Mouse (Mus musculus): ENCODE results near the gene Synpo2.

DNA sequence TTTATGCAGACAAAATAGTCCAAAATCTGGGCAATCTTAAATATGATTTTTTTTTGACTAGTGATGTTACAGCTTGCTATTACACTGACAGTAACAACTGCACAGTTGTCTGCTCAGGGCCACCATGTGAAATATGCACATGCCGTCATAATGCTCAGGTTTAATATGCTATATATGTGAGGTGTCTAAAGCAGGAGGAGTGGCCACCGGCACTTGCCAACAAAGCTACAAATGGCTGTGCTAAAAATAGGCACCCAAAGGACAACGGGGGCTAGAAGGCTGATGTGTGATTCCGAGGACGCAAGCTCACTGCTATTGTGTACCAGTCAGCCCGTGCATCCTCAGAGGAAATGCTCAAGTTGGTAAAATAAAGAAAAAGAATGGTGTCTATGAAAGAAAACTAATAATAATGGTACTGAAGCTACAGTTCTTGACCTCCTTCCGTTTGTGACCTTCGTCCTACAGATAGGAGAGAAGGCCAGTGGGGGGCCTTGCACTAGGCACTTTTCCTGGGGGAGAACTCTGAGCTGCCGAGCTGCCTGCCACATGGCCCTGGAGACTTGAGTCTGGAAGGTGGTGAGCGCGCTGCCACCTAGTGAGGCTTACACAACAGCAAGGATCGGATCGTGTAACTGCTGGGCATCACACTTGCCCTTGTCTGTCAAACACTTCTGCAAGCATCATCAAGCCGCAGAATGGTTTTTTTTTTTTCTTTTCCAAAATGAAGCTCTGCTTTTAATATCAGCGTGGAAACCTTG is 120.0 kb downstream of the Synpo2 start:
- peak; percentile 60 for TF ChIP-seq CTCF (IDR thresholded peaks at IDR 0.05; ENCODE audit: low read depth)
- TF ChIP-seq EP300 (optimal IDR thresholded peaks at IDR 0.05): no peak
